Mouse (Mus musculus): ENCODE measurements around the gene Nob1.

The Nob1 gene

GRCm38 (mm10) chr8:107386171-107386570 is 38.7 kb downstream of the Nob1 start:
- no peak for DNase-seq (ENCODE audit: low spot score)

- DNase-seq (ENCODE audit: low spot score), result no peak
Measured at GRCm38 (mm10) chr8:107385063-107385462, 39.8 kb downstream of the Nob1 start.

DNA sequence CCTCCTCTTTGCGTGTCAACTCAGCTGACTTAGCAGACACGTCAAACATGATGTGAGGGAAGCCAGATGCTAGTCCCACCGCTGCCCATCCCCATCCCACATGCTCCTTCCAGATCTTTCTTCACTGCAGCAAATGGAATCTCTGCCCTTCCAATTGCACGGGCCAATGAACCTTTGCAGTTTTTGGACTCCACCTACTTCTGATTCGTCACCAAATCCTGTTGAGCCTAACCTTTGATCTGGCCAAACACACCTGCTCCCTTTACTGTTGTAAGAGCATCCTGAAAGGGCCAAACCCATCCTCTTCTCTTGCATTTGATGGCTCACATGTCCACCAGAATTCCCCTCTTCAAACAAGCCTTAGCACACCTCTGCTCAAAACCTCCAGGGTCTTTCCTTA is 40.2 kb downstream of the Nob1 start:
- no peak for DNase-seq (ENCODE audit: low spot score)

- DNase-seq (ENCODE audit: low spot score), result no peak
Measured at GRCm38 (mm10) chr8:107382898-107383297, 42.0 kb downstream of the Nob1 start.

DNA sequence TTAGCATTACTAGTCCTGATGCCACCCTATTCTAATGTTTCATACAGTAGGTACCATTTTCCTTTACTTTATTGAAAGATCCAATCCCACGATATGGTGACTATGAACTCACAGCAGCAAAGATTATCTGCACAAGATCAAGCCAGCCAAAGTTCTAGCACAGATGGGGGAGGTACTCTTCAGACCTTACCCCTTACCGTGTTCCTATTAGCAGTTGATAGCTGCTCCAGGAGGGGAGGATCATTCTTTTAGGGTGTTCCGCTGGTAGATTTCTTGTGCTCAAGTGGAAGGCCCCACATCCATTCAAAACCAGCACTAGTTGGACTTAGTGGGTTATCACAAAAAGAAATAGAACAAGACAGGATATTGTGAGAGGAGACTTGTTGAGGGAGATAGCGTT is 43.2 kb downstream of the Nob1 start:
- no peak for DNase-seq (ENCODE audit: low spot score)

DNA sequence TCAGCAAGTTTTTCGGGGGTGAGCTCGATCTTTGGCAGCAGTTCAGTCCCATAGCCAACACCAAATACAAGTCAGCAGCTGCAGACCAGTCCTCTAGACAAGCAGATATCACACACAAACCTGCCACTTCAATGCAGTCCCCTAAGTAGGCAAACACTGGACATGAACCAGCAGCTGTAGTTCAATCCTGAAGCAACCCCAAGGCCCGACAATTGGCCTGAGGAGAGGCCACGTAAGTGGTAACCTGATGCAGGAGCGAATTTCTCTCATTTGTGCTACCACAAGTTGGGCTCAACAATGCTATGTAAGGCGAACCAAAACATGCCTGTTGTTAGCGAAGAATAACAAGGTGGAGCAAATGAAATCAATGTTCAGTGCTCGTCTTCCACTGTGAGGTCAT is 44.1 kb downstream of the Nob1 start:
- no peak for DNase-seq (ENCODE audit: low spot score)

DNA sequence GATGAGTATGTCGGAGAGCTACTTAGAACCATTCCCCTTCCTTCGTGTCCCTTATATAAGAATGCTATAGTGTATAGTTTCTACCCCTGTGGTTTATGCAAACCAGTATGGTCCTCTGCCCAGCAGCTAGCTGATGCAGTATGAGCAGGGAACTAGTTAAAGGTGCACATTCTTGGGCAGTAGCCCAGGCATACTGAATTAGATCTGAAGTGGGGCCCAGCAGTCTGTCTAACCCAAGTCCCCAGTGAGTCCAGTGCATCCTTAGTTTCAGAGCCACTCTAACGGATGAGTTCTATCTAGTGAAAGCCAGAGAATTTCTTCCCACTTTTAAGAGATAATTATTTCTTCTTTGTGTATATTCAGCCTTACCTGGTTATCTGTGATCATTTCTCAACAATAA is 47.5 kb downstream of the Nob1 start:
- DNase-seq (ENCODE audit: low spot score), result no peak

GRCm38 (mm10) chr8:107370311-107370710 is 54.5 kb downstream of the Nob1 start:
- no peak for DNase-seq (ENCODE audit: low spot score)
